Mouse (Mus musculus): ENCODE results near the gene Ptger3. TPM values are rescaled to one million over a fixed set of nuclear protein-coding genes. Genes with fewer than 3 reads are reported as not detected.

Ptger3 gene
- total RNA-seq, 2 experiments from 2014 or later = 0.65 to 0.67 TPM

DNA sequence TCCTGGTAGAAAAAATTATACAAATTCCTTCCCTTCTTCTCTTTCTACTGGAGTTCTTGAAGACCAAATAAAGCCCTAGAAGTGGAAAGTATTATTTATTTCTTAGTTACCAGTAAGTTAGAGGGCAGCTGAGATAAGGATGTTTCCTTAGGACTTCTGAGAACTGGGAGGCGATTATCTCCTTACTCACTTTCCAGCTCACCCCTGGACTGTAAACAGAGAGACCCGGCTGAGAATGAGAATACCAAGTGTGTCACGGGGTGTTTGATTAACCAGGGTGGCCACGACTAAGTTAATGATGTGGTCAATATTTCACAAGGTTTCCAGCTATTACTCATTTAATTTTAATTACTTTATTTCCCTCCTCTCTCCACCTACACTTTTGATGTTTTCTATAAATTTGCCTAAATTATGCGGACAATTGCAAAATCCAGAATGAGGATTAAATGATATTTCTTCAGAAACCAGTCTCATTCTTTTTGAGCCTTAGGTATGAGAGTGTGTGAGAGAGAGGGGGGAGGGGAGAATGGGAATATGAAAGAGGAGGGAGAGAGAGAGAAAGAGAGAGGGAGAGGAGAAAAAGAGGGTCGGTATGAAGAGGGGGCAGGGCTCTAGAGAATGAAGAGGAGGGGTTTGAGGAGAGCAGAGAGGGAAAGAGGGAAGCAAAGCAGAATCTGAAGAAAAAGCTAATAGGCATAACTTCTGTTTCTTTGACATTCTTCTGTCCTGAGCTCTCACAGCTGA is 121.9 kb downstream of the Ptger3 start:
- intact Hi-C loops (cut with DNase I) = no loop called here
- no peak for DNase-seq

Small RNA genes within 50 kb of the gene (microRNA-seq; reads per million reads assigned to microRNA genes)
- 115 to 150 reads per million in 2 experiments for gene Mir186

Other genes with a start within 250 kb of the Ptger3 start
- 10 to 100 TPM; 45.8 to 53.6 TPM for gene Zranb2, start 32.7 kb upstream of the Ptger3 start, total RNA-seq (2021)

All from heart, postnatal 10 days (tissue).